Mouse (Mus musculus) stomach, embryonic 16.5 days (tissue): ENCODE measurements at regions not wholly inside any gene's neighbourhood (a gene's known extent, or its start where the extent isn't known, plus 50 kb on each side); places are given as distances from the start of the nearest gene placed in this dataset.

Source experiments
- ATAC-seq: fragments of 200-750 bp; cut with Nextera tagmentation; 2 replicates; pipeline ENCODE4 v1.8.0; 2017; ENCODE audit warnings: moderate number of reproducible peaks, moderate TSS enrichment; ENCODE audit not compliant: insufficient read depth, low FRiP score
- H3K27ac ChIP-seq: fragments of 300-500 bp; sonication (generic); 2 replicates; pipeline ENCODE4 v1.5.1; 2014; ENCODE audit warnings: low read length
- H3K27me3 ChIP-seq: fragments of 300-500 bp; sonication (generic); 2 replicates; pipeline ENCODE4 v1.6.1; 2014; ENCODE audit warnings: low read length, control low read depth, mixed read lengths; ENCODE audit not compliant: control insufficient read depth, insufficient read depth
- H3K36me3 ChIP-seq: fragments of 300-500 bp; sonication (generic); 2 replicates; pipeline ENCODE4 v1.6.1; 2014; ENCODE audit warnings: low read length; ENCODE audit not compliant: control insufficient read depth, insufficient read depth
- H3K4me1 ChIP-seq: fragments of 300-500 bp; sonication (generic); 2 replicates; pipeline ENCODE4 v1.6.1; 2014; ENCODE audit warnings: low read length, control low read depth, mixed read lengths; ENCODE audit not compliant: control insufficient read depth, insufficient read depth
- H3K4me2 ChIP-seq: fragments of 300-500 bp; sonication (generic); 2 replicates; pipeline ENCODE4 v1.6.1; 2014; ENCODE audit warnings: low read depth, low read length, mixed read lengths
- H3K4me3 ChIP-seq: fragments of 300-500 bp; sonication (generic); replicated peaks from 2 replicates; pipeline ENCODE4 v1.5.1; 2014; ENCODE audit warnings: mild to moderate bottlenecking, low read length
- H3K9ac ChIP-seq: fragments of 300-500 bp; sonication (generic); 2 replicates; pipeline ENCODE4 v1.6.1; 2014; ENCODE audit warnings: low read length
- H3K9me3 ChIP-seq: fragments of 300-500 bp; sonication (generic); replicated peaks from 2 replicates; pipeline ENCODE4 v1.6.1; 2016; ENCODE audit warnings: low read length, control low read depth; ENCODE audit not compliant: control insufficient read depth
- WGBS: fragments of 180-500 bp; shearing (Covaris S2); extraction: QIAGEN DNeasy Blood & Tissue Kit; methylation state at CpG from one replicate; pipeline ENCODE4 v1.1.7; 2014; 5-methylcytosine and 5-hydroxymethylcytosine counted together

- no peaks in the 10 kb centered on the region for H3K4me1 ChIP-seq
- 63% methylated on average over 1 of the region's 1 CpGs for WGBS
- no peak for ATAC-seq
- H3K27me3 ChIP-seq = no peaks in the 10 kb centered on the region; the same call in 1 of the 2 replicates
- H3K4me2 ChIP-seq = no peak overlapping the region
- no peaks in the 10 kb centered on the region for H3K36me3 ChIP-seq
- no peak overlapping the region for H3K9ac ChIP-seq
- no peaks in the 10 kb centered on the region for H3K9me3 ChIP-seq
- no peak overlapping the region for H3K27ac ChIP-seq
- H3K4me3 ChIP-seq = no peak overlapping the region
Measured at GRCm38 (mm10) chrX:143164945-143165344, 65.6 kb downstream of the Rtl9 start.

- no peaks in the 10 kb centered on the region; the same call in 1 of the 2 replicates for H3K27me3 ChIP-seq
- H3K4me2 ChIP-seq = no peak overlapping the region
- no peak for ATAC-seq
- H3K9me3 ChIP-seq = no peaks in the 10 kb centered on the region
- no peaks in the 10 kb centered on the region for H3K4me1 ChIP-seq
- H3K9ac ChIP-seq = no peak overlapping the region
- H3K27ac ChIP-seq = no peak overlapping the region
- WGBS = 69% methylated on average over 4 of the region's 4 CpGs
- H3K36me3 ChIP-seq = no peaks in the 10 kb centered on the region
- H3K4me3 ChIP-seq = no peak overlapping the region
Measured at GRCm38 (mm10) chrX:143194611-143195010, 95.2 kb downstream of the Rtl9 start.

- no peaks in the 10 kb centered on the region for H3K36me3 ChIP-seq
- no peaks in the 10 kb centered on the region for H3K4me1 ChIP-seq
- no peak overlapping the region for H3K4me3 ChIP-seq
- peaks cover 3% of the 10 kb centered on the region; the same call in 1 of the 2 replicates for H3K27me3 ChIP-seq
- no peak overlapping the region for H3K27ac ChIP-seq
- H3K4me2 ChIP-seq = no peak overlapping the region
- H3K9me3 ChIP-seq = no peaks in the 10 kb centered on the region
- no peak overlapping the region for H3K9ac ChIP-seq
- no peak for ATAC-seq
Measured at GRCm38 (mm10) chrX:143202698-143203097, 103.3 kb downstream of the Rtl9 start.

- ATAC-seq = peak; percentile 84
- no peak overlapping the region for H3K9ac ChIP-seq
- no peaks in the 10 kb centered on the region for H3K4me1 ChIP-seq
- H3K4me3 ChIP-seq = no peak overlapping the region
- no peak overlapping the region for H3K27ac ChIP-seq
- no peaks in the 10 kb centered on the region for H3K9me3 ChIP-seq
- peaks cover 3% of the 10 kb centered on the region; the same call in 1 of the 2 replicates for H3K27me3 ChIP-seq
- H3K36me3 ChIP-seq = no peaks in the 10 kb centered on the region
- 35% methylated on average over 4 of the region's 4 CpGs for WGBS
- H3K4me2 ChIP-seq = no peak overlapping the region
Measured at GRCm38 (mm10) chrX:143203828-143204419, 104.5 kb downstream of the Rtl9 start.

- H3K27me3 ChIP-seq = no peaks in the 10 kb centered on the region
- no peaks in the 10 kb centered on the region for H3K36me3 ChIP-seq
- H3K4me1 ChIP-seq = no peaks in the 10 kb centered on the region
- H3K9me3 ChIP-seq = no peaks in the 10 kb centered on the region
- 53% methylated on average over 1 of the region's 1 CpGs for WGBS
- no peak overlapping the region for H3K9ac ChIP-seq
- H3K4me2 ChIP-seq = no peak overlapping the region
- H3K4me3 ChIP-seq = no peak overlapping the region
- no peak for ATAC-seq
- no peak overlapping the region for H3K27ac ChIP-seq
Measured at GRCm38 (mm10) chrX:143216626-143217025, 117.2 kb downstream of the Rtl9 start.
